Mouse (Mus musculus) midbrain, embryonic 14.5 days (tissue): ENCODE measurements around the gene 1110002E22Rik. TPM values are rescaled to one million over a fixed set of nuclear protein-coding genes. Genes with fewer than 3 reads are reported as not detected.

ENCODE experiments used
- ATAC-seq: fragments of 200-750 bp; cut with Nextera tagmentation; 2 replicates; pipeline ENCODE4 v1.8.0; 2017; ENCODE audit warnings: moderate number of reproducible peaks, moderate library complexity; ENCODE audit not compliant: low FRiP score, low TSS enrichment
- DNase-seq: peaks from one replicate; pipeline ENCODE4 v3.0.0-alpha.2; 2015
- H3K27ac ChIP-seq: fragments of 300-500 bp; sonication (generic); replicated peaks from 2 replicates; pipeline ENCODE4 v1.5.1; 2014; ENCODE audit warnings: mild to moderate bottlenecking, low read depth, low read length, moderate library complexity
- H3K27me3 ChIP-seq: fragments of 300-500 bp; sonication (generic); 2 replicates; pipeline ENCODE4 v1.6.1; 2014; ENCODE audit warnings: low read length, control low read depth, mixed read lengths; ENCODE audit not compliant: control insufficient read depth, insufficient read depth
- H3K36me3 ChIP-seq: fragments of 300-500 bp; sonication (generic); 2 replicates; pipeline ENCODE4 v1.6.1; 2014; ENCODE audit warnings: low read length, control low read depth; ENCODE audit not compliant: control insufficient read depth, insufficient read depth
- H3K4me1 ChIP-seq: fragments of 300-500 bp; sonication (generic); 2 replicates; pipeline ENCODE4 v1.6.1; 2014; ENCODE audit warnings: mild to moderate bottlenecking, antibody characterized with exemption, low read length, control low read depth; ENCODE audit not compliant: control insufficient read depth, insufficient read depth
- H3K4me2 ChIP-seq: fragments of 300-500 bp; sonication (generic); 2 replicates; pipeline ENCODE4 v1.6.1; 2014; ENCODE audit warnings: mild to moderate bottlenecking, low read length, moderate library complexity
- H3K4me3 ChIP-seq: fragments of 300-500 bp; sonication (generic); replicated peaks from 2 replicates; pipeline ENCODE4 v1.5.1; 2014; ENCODE audit warnings: low read depth, low read length
- H3K9ac ChIP-seq: fragments of 300-500 bp; sonication (generic); replicated peaks from 2 replicates; pipeline ENCODE4 v1.6.1; 2014; ENCODE audit warnings: mild to moderate bottlenecking, low read length, moderate library complexity
- H3K9me3 ChIP-seq: fragments of 300-500 bp; sonication (generic); 2 replicates; pipeline ENCODE4 v1.6.1; 2016; ENCODE audit warnings: low read length, control low read depth, mixed read lengths; ENCODE audit not compliant: control insufficient read depth
- WGBS: fragments of 180-500 bp; shearing (Covaris S2); extraction: QIAGEN DNeasy Blood & Tissue Kit; methylation state at CpG from one replicate; pipeline ENCODE4 v1.1.7; 2014; 5-methylcytosine and 5-hydroxymethylcytosine counted together
- polyA plus RNA-seq: library from polyadenylated mRNA; unstranded; fragments of >200 nt; fragmentation: Nextera tagmentation; extraction: Ambion mirVana; gene quantifications from 2 replicates; pipeline ENCODE4 v1.2.1, GENCODE M21; 2014

The 1110002E22Rik gene
- polyA plus RNA-seq, 1 experiment from 2014 or later: 0.18 TPM

- 0 out of 2 replicates have a peak, but pooled peaks cover 4% of the 10 kb centered on the region for H3K4me1 ChIP-seq
- no peaks in the 10 kb centered on the region for H3K27me3 ChIP-seq
- no peaks in the 10 kb centered on the region for H3K36me3 ChIP-seq
- no peak overlapping the region for H3K4me3 ChIP-seq
- 41% methylated on average over 4 of the region's 4 CpGs for WGBS
- no peak overlapping the region for H3K4me2 ChIP-seq
- H3K9me3 ChIP-seq: no peaks in the 10 kb centered on the region
- no peak overlapping the region for H3K9ac ChIP-seq
- no peak for ATAC-seq
- H3K27ac ChIP-seq: no peak overlapping the region
- no peak for DNase-seq
Measured at GRCm38 (mm10) chr3:138058226-138058625, 6.6 kb upstream of the 1110002E22Rik start.

- no peak overlapping the region for H3K4me3 ChIP-seq
- DNase-seq: no peak
- no peaks in the 10 kb centered on the region for H3K27me3 ChIP-seq
- H3K4me1 ChIP-seq: peaks cover 7% of the 10 kb centered on the region; the same call in 1 of the 2 replicates
- no peak overlapping the region for H3K27ac ChIP-seq
- no peaks in the 10 kb centered on the region for H3K9me3 ChIP-seq
- H3K9ac ChIP-seq: no peak overlapping the region
- H3K4me2 ChIP-seq: no peak overlapping the region
- 91% methylated on average over 7 of the region's 7 CpGs for WGBS
- H3K36me3 ChIP-seq: no peaks in the 10 kb centered on the region
- ATAC-seq: no peak
Measured at GRCm38 (mm10) chr3:138060429-138060828, 4.4 kb upstream of the 1110002E22Rik start.

GRCm38 (mm10) chr3:138061205-138061911 is 3.5 kb upstream of the 1110002E22Rik start:
- H3K27ac ChIP-seq: no peak overlapping the region
- no peak for ATAC-seq
- no peak overlapping the region for H3K4me2 ChIP-seq
- H3K4me3 ChIP-seq: no peak overlapping the region
- no peak overlapping the region for H3K9ac ChIP-seq
- H3K36me3 ChIP-seq: no peaks in the 10 kb centered on the region
- peaks cover 7% of the 10 kb centered on the region; the same call in 1 of the 2 replicates for H3K4me1 ChIP-seq
- DNase-seq: no peak
- 93% methylated on average over 9 of the region's 9 CpGs for WGBS
- H3K27me3 ChIP-seq: no peaks in the 10 kb centered on the region
- no peaks in the 10 kb centered on the region for H3K9me3 ChIP-seq

GRCm38 (mm10) chr3:138062673-138063072 is 2.2 kb upstream of the 1110002E22Rik start:
- Histone ChIP-seq H3K36me3 (no peaks in the 10 kb centered on the region), H3K4me3 (no peak overlapping the region), H3K4me2 (no peak overlapping the region), H3K27me3 (no peaks in the 10 kb centered on the region), H3K27ac (no peak overlapping the region), H3K4me1 (peaks cover 7% of the 10 kb centered on the region), H3K9ac (no peak overlapping the region), H3K9me3 (no peaks in the 10 kb centered on the region)
- DNase-seq: no peak
- WGBS: 86% methylated on average over 4 of the region's 4 CpGs
- ATAC-seq: no peak

- 71% methylated on average over 14 of the region's 14 CpGs for WGBS
- peak; percentile 61 for DNase-seq
- Histone ChIP-seq H3K4me2 (no peak overlapping the region), H3K4me1 (peaks cover 7% of the 10 kb centered on the region), H3K27ac (no peak overlapping the region), H3K4me3 (no peak overlapping the region), H3K9ac (no peak overlapping the region), H3K27me3 (no peaks in the 10 kb centered on the region), H3K36me3 (no peaks in the 10 kb centered on the region), H3K9me3 (no peaks in the 10 kb centered on the region)
- no peak for ATAC-seq
Measured at GRCm38 (mm10) chr3:138063731-138064329, 1.0 kb upstream of the 1110002E22Rik start.

- no peak overlapping the region for H3K27ac ChIP-seq
- no peak overlapping the region for H3K4me3 ChIP-seq
- peaks cover 16% of the 10 kb centered on the region for H3K4me1 ChIP-seq
- ATAC-seq (no peak), DNase-seq (no peak)
- H3K9ac ChIP-seq: no peak overlapping the region
- WGBS: 82% methylated on average over 16 of the region's 16 CpGs
- H3K27me3 ChIP-seq: no peaks in the 10 kb centered on the region
- H3K4me2 ChIP-seq: peak overlapping the region; percentile 21; the same call in 1 of the 2 replicates
- H3K36me3 ChIP-seq: no peaks in the 10 kb centered on the region
- no peaks in the 10 kb centered on the region for H3K9me3 ChIP-seq
Measured at GRCm38 (mm10) chr3:138065930-138066329, 1.1 kb downstream of the 1110002E22Rik start.

- H3K36me3 ChIP-seq: no peaks in the 10 kb centered on the region
- no peaks in the 10 kb centered on the region for H3K27me3 ChIP-seq
- H3K9ac ChIP-seq: no peak overlapping the region
- H3K4me2 ChIP-seq: peak overlapping the region; percentile 21; the same call in 1 of the 2 replicates
- H3K4me1 ChIP-seq: peaks cover 16% of the 10 kb centered on the region
- no peak for ATAC-seq
- DNase-seq: peak; percentile 40
- WGBS: 63% methylated on average over 20 of the region's 20 CpGs
- H3K27ac ChIP-seq: no peak overlapping the region
- H3K4me3 ChIP-seq: no peak overlapping the region
- H3K9me3 ChIP-seq: no peaks in the 10 kb centered on the region
Measured at GRCm38 (mm10) chr3:138066348-138066856, 1.6 kb downstream of the 1110002E22Rik start.

GRCm38 (mm10) chr3:138067288-138067687 is 2.4 kb downstream of the 1110002E22Rik start, which contains the start of gene Gm5105:
Gene Gm5105 (minus strand): TSS chr3:138067388.
- Histone ChIP-seq H3K36me3 (no peaks in the 10 kb centered on the region), H3K4me2 (peak within 1 kb of the TSS; percentile 21; the same call in 1 of the 2 replicates), H3K9ac (no peak within 1 kb of the TSS), H3K4me1 (peaks cover 16% of the 10 kb centered on the region), H3K27ac (no peak within 1 kb of the TSS), H3K9me3 (no peaks in the 10 kb centered on the region), H3K4me3 (no peak within 1 kb of the TSS), H3K27me3 (no peaks in the 10 kb centered on the region)
- 92% methylated on average over 12 of the region's 12 CpGs for WGBS
- DNase-seq (no peak), ATAC-seq (no peak)
